Mouse (Mus musculus): ENCODE results near the gene Lpar3. TPM values are rescaled to one million over a fixed set of nuclear protein-coding genes. Genes with fewer than 3 reads are reported as not detected.

Gene Lpar3
- polyA plus RNA-seq, 1 experiment, result 12.8 TPM

GRCm38 (mm10) chr3:146317366-146317765 is 96.6 kb downstream of the Lpar3 start:
- Histone ChIP-seq H3K4me1 (ENCODE audit: control insufficient read depth, insufficient read depth, insufficient read length, low read length) (no peaks in the 10 kb centered on the region), H3K36me3 (ENCODE audit: control insufficient read depth, insufficient read depth, low read length) (no peaks in the 10 kb centered on the region), H3K27me3 (ENCODE audit: control insufficient read depth, insufficient read depth, low read length) (no peaks in the 10 kb centered on the region), H3K4me3 (ENCODE audit: low read depth, low read length) (no peak overlapping the region), H3K27ac (ENCODE audit: insufficient read depth, low read depth, low read length) (no peak overlapping the region)
- 90% methylated on average over 7 of the region's 7 CpGs for WGBS
- TF ChIP-seq POLR2A (IDR thresholded peaks at IDR 0.05; ENCODE audit: low read depth, low read length) (no peak), CTCF (IDR thresholded peaks at IDR 0.05; ENCODE audit: extremely low read depth, insufficient read length, insufficient replicate concordance, low read depth, low read length) (no peak)

- Histone ChIP-seq H3K27me3 (ENCODE audit: control insufficient read depth, insufficient read depth, low read length) (no peaks in the 10 kb centered on the region), H3K4me1 (ENCODE audit: control insufficient read depth, insufficient read depth, insufficient read length, low read length) (no peaks in the 10 kb centered on the region), H3K27ac (ENCODE audit: insufficient read depth, low read depth, low read length) (no peak overlapping the region), H3K36me3 (ENCODE audit: control insufficient read depth, insufficient read depth, low read length) (no peaks in the 10 kb centered on the region), H3K4me3 (ENCODE audit: low read depth, low read length) (no peak overlapping the region)
- TF ChIP-seq CTCF (IDR thresholded peaks at IDR 0.05; ENCODE audit: extremely low read depth, insufficient read length, insufficient replicate concordance, low read depth, low read length), result no peak
- no peak for TF ChIP-seq POLR2A (IDR thresholded peaks at IDR 0.05; ENCODE audit: low read depth, low read length)
- WGBS, result 87% methylated on average over 12 of the region's 12 CpGs
Observed at GRCm38 (mm10) chr3:146317911-146318310, 97.1 kb downstream of the Lpar3 start.

GRCm38 (mm10) chr3:146318520-146318938 is 97.8 kb downstream of the Lpar3 start:
- Histone ChIP-seq H3K4me3 (ENCODE audit: low read depth, low read length) (no peak overlapping the region), H3K36me3 (ENCODE audit: control insufficient read depth, insufficient read depth, low read length) (no peaks in the 10 kb centered on the region), H3K27me3 (ENCODE audit: control insufficient read depth, insufficient read depth, low read length) (no peaks in the 10 kb centered on the region), H3K4me1 (ENCODE audit: control insufficient read depth, insufficient read depth, insufficient read length, low read length) (no peaks in the 10 kb centered on the region), H3K27ac (ENCODE audit: insufficient read depth, low read depth, low read length) (no peak overlapping the region)
- TF ChIP-seq POLR2A (IDR thresholded peaks at IDR 0.05; ENCODE audit: low read depth, low read length) (no peak), CTCF (IDR thresholded peaks at IDR 0.05; ENCODE audit: extremely low read depth, insufficient read length, insufficient replicate concordance, low read depth, low read length) (no peak)
- 86% methylated on average over 16 of the region's 16 CpGs for WGBS

- Histone ChIP-seq H3K27me3 (ENCODE audit: control insufficient read depth, insufficient read depth, low read length) (no peaks in the 10 kb centered on the region), H3K4me1 (ENCODE audit: control insufficient read depth, insufficient read depth, insufficient read length, low read length) (no peaks in the 10 kb centered on the region), H3K27ac (ENCODE audit: insufficient read depth, low read depth, low read length) (no peak overlapping the region), H3K4me3 (ENCODE audit: low read depth, low read length) (no peak overlapping the region), H3K36me3 (ENCODE audit: control insufficient read depth, insufficient read depth, low read length) (no peaks in the 10 kb centered on the region)
- WGBS, result 73% methylated on average over 13 of the region's 13 CpGs
- TF ChIP-seq CTCF (IDR thresholded peaks at IDR 0.05; ENCODE audit: extremely low read depth, insufficient read length, insufficient replicate concordance, low read depth, low read length), result no peak
- TF ChIP-seq POLR2A (IDR thresholded peaks at IDR 0.05; ENCODE audit: low read depth, low read length), result no peak
Observed at GRCm38 (mm10) chr3:146318987-146319386, 98.2 kb downstream of the Lpar3 start.

GRCm38 (mm10) chr3:146319503-146319902 is 98.7 kb downstream of the Lpar3 start:
- Histone ChIP-seq H3K36me3 (ENCODE audit: control insufficient read depth, insufficient read depth, low read length) (no peaks in the 10 kb centered on the region), H3K4me3 (ENCODE audit: low read depth, low read length) (no peak overlapping the region), H3K4me1 (ENCODE audit: control insufficient read depth, insufficient read depth, insufficient read length, low read length) (no peaks in the 10 kb centered on the region), H3K27me3 (ENCODE audit: control insufficient read depth, insufficient read depth, low read length) (no peaks in the 10 kb centered on the region), H3K27ac (ENCODE audit: insufficient read depth, low read depth, low read length) (no peak overlapping the region)
- 80% methylated on average over 14 of the region's 14 CpGs for WGBS
- TF ChIP-seq CTCF (IDR thresholded peaks at IDR 0.05; ENCODE audit: extremely low read depth, insufficient read length, insufficient replicate concordance, low read depth, low read length) (no peak), POLR2A (IDR thresholded peaks at IDR 0.05; ENCODE audit: low read depth, low read length) (no peak)

GRCm38 (mm10) chr3:146324949-146325348 is 104.2 kb downstream of the Lpar3 start:
- no peaks in the 10 kb centered on the region for H3K4me1 ChIP-seq (ENCODE audit: control insufficient read depth, insufficient read depth, insufficient read length, low read length)
- H3K36me3 ChIP-seq (ENCODE audit: control insufficient read depth, insufficient read depth, low read length), result no peaks in the 10 kb centered on the region
- H3K4me3 ChIP-seq (ENCODE audit: low read depth, low read length), result no peak overlapping the region
- H3K27me3 ChIP-seq (ENCODE audit: control insufficient read depth, insufficient read depth, low read length), result no peaks in the 10 kb centered on the region
- WGBS, result 73% methylated on average over 8 of the region's 8 CpGs
- H3K27ac ChIP-seq (ENCODE audit: insufficient read depth, low read depth, low read length), result no peak overlapping the region
- TF ChIP-seq POLR2A (IDR thresholded peaks at IDR 0.05; ENCODE audit: low read depth, low read length) (no peak), CTCF (IDR thresholded peaks at IDR 0.05; ENCODE audit: extremely low read depth, insufficient read length, insufficient replicate concordance, low read depth, low read length) (no peak)

GRCm38 (mm10) chr3:146326743-146327536 is 106.2 kb downstream of the Lpar3 start:
- 49% methylated on average over 17 of the region's 17 CpGs for WGBS
- no peaks in the 10 kb centered on the region for H3K4me1 ChIP-seq (ENCODE audit: control insufficient read depth, insufficient read depth, insufficient read length, low read length)
- TF ChIP-seq POLR2A (IDR thresholded peaks at IDR 0.05; ENCODE audit: low read depth, low read length) (no peak), CTCF (IDR thresholded peaks at IDR 0.05; ENCODE audit: extremely low read depth, insufficient read length, insufficient replicate concordance, low read depth, low read length) (no peak)
- H3K27me3 ChIP-seq (ENCODE audit: control insufficient read depth, insufficient read depth, low read length), result no peaks in the 10 kb centered on the region
- no peak overlapping the region for H3K27ac ChIP-seq (ENCODE audit: insufficient read depth, low read depth, low read length)
- no peak overlapping the region for H3K4me3 ChIP-seq (ENCODE audit: low read depth, low read length)
- H3K36me3 ChIP-seq (ENCODE audit: control insufficient read depth, insufficient read depth, low read length), result no peaks in the 10 kb centered on the region

Data from small intestine, adult 2 months (tissue).